Mouse (Mus musculus) E14TG2a.4 (cell line): ENCODE results near the gene Psg22.
A peak's percentile ranks its signal among the peaks of the same experiment; 100 is the strongest.
"Not testable (repeated sequence)": the region's sequence is repeated elsewhere in the genome, so short reads cannot be mapped to it uniquely, and the experiment has no call there.

Source experiments
- H3K27me3 ChIP-seq: 2 replicates; pipeline ENCODE4 v1.6.1; 2014; ENCODE audit warnings: low read length, control low read depth; ENCODE audit not compliant: insufficient read depth
- H3K36me3 ChIP-seq: 2 replicates; pipeline ENCODE4 v1.6.1; 2014; ENCODE audit warnings: low read length, control low read depth; ENCODE audit not compliant: insufficient read depth
- H3K4me1 ChIP-seq: replicated peaks from 2 replicates; pipeline ENCODE4 v1.6.1; 2014; ENCODE audit warnings: low read depth, low read length, control low read depth
- H3K4me3 ChIP-seq: replicated peaks from 2 replicates; pipeline ENCODE4 v1.5.1; 2014; ENCODE audit warnings: mild to moderate bottlenecking, low read length
- H3K9me3 ChIP-seq: 2 replicates; pipeline ENCODE4 v1.6.1; 2014; ENCODE audit warnings: low read length, control low read depth
- CTCF ChIP-seq: conservative IDR thresholded peaks from 2 replicates; pipeline ENCODE4 v1.5.1; 2014; ENCODE audit warnings: low read length
- NANOG ChIP-seq: IDR thresholded peaks from 2 replicates; pipeline ENCODE4 v1.6.1; 2014; ENCODE audit warnings: borderline replicate concordance, low read length, mixed read lengths
- POU5F1 ChIP-seq: IDR thresholded peaks from 2 replicates; pipeline ENCODE4 v1.6.1; 2014; ENCODE audit warnings: low read length, borderline replicate concordance

Gene Psg22

DNA sequence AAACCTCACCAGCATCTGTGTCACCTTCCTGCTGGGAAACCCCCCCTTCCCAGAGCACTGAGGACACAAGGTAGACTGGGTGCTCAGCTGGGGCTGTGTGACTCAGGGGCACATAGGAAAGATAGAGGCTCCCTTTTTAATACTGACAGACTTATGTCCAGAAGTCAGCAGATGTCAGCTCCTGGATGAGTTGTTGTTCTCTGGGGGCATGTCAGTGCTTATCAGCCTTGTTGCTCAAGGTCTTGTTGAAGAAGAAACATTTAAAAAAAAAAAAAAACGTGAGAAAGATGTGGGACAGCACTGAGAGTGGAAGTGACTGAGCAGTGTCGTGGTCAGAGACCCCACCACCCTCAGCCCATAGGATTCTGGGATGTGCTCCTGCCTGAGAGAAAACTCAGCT, at the start of gene Psg22:
Psg22 (plus strand) TSS at position 301 of the 400 bp plus-strand sequence.
- H3K4me1 ChIP-seq: no peaks in the 10 kb centered on the region
- no peaks in the 10 kb centered on the region for H3K9me3 ChIP-seq
- H3K36me3 ChIP-seq: no peaks in the 10 kb centered on the region
- no peaks in the 10 kb centered on the region for H3K27me3 ChIP-seq
- TF ChIP-seq CTCF (no peak), NANOG (no peak), POU5F1 (no peak)
- H3K4me3 ChIP-seq: no peak within 1 kb of the TSS

DNA sequence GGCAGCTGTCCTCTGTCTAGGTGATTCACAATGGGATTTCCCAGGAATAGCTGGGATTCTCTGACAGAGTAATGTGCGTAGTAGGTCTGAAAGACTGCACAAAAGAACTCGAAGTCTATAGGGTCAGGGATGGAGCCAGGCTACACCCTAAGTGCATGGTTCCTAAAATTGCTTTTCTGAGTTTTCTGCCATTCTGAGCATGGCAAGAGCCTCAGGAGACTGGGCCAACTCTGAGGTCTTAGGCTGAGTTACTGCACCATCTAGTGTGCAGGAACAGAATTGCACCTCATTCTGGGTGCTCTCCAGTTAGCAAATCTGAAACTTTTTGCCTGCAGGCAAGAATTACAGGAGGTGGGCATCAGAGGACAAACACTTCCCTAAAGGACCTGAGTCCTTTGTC, 38.1 kb upstream of the Psg22 start:
- no peaks in the 10 kb centered on the region for H3K9me3 ChIP-seq
- H3K4me1 ChIP-seq: no peaks in the 10 kb centered on the region
- TF ChIP-seq NANOG (no peak), POU5F1 (no peak), CTCF (peak; percentile 76)
- no peaks in the 10 kb centered on the region for H3K36me3 ChIP-seq
- no peak overlapping the region for H3K4me3 ChIP-seq
- no peaks in the 10 kb centered on the region for H3K27me3 ChIP-seq

DNA sequence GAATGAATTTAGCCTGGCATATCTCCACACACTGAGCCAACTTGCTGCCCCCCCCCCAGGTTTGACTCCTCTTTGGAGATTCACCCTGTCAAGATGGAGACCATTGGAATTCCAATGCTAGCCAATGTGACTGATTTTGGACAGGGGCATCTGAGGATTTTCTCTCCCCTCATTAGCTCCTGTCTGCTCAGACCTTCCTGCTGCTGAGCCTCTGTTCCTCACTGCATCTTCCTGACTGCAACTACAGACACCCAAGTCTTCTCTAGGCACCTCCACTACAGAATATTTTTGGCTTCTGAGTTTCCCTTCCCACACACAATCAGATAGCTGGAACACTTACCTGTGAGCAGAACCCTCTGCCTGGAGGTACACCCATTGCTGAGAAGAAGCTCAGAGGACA, 32.3 kb upstream of the Psg22 start:
- Histone ChIP-seq H3K9me3 (no peaks in the 10 kb centered on the region), H3K4me1 (no peaks in the 10 kb centered on the region), H3K27me3 (no peaks in the 10 kb centered on the region), H3K36me3 (no peaks in the 10 kb centered on the region), H3K4me3 (no peak overlapping the region)
- TF ChIP-seq CTCF: no peak
- TF ChIP-seq NANOG: no peak
- no peak for TF ChIP-seq POU5F1

DNA sequence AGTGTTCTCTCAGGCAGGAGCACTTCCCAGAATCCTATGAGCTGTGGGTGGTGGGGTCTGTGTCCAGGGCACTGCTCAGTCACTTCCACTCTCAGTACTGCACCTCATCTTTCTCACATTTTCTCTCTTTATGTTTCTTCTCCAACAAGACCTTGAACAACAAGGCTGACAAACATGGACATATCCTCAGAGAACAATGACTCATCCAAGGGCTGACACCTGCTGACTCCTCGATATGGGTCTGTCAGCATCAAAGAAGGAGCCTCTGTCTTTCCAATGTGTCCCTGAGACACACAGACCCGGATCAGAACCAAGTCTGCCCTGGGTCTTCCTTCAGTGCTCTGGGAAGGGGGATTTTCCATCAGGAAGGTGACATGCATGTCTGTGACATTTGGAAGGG, 31.8 kb upstream of the Psg22 start, which contains the start of gene Psg20:
Psg20 (minus strand) TSS at position 101 of the 400 bp plus-strand sequence.
- Histone ChIP-seq H3K27me3 (no peaks in the 10 kb centered on the region), H3K4me3 (no peak within 1 kb of the TSS), H3K9me3 (no peaks in the 10 kb centered on the region), H3K36me3 (no peaks in the 10 kb centered on the region), H3K4me1 (no peaks in the 10 kb centered on the region)
- TF ChIP-seq POU5F1: no peak
- TF ChIP-seq NANOG: no peak
- TF ChIP-seq CTCF: no peak

DNA sequence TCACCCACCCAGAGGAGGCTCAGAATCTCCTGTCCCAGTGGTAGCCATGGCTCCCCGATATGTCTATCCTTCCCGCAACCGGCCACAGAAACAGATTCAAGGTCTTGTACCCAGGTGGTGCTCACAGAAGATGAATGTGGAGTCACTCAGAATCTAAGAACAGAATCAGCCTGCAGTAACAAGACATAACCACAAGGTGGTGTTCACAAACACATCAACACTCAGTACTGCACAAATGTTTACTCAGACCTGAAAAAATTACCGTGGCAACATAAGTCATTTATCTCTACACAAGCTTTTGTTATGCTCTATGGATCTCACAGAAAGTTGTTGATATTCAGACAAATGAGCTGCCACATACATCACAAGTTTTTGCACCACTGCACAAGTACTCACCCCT, 7.6 kb upstream of the Psg22 start:
- H3K4me1 ChIP-seq, H3K36me3 ChIP-seq, H3K27me3 ChIP-seq, H3K4me3 ChIP-seq: not testable (repeated sequence)
- peaks cover 10% of the 10 kb centered on the region; the same call in 1 of the 2 replicates for H3K9me3 ChIP-seq

DNA sequence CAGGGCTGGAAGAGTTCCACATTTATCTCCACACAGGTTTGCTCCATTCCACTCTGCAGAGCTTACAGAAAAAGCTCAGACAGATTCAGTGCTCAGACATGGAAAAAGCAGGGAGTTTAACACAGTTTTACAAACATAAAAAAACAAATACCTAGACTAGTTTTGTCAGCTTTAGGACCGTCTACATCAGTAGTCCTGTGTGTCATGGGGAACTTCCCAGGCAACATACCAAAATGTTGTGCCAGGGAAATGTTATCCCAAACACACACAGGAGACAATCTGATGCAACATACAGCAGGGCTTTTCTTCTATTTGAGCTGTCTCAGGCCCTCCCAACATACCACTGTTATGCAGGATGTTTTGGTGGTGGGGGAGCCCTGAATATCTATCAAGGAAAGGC, 7.0 kb upstream of the Psg22 start:
- Histone ChIP-seq H3K4me3 (no peak overlapping the region), H3K36me3 (no peaks in the 10 kb centered on the region), H3K27me3 (no peaks in the 10 kb centered on the region), H3K4me1 (no peaks in the 10 kb centered on the region), H3K9me3 (peaks cover 10% of the 10 kb centered on the region; the same call in 1 of the 2 replicates)
- no peak for TF ChIP-seq CTCF
- TF ChIP-seq NANOG: no peak
- TF ChIP-seq POU5F1: no peak

DNA sequence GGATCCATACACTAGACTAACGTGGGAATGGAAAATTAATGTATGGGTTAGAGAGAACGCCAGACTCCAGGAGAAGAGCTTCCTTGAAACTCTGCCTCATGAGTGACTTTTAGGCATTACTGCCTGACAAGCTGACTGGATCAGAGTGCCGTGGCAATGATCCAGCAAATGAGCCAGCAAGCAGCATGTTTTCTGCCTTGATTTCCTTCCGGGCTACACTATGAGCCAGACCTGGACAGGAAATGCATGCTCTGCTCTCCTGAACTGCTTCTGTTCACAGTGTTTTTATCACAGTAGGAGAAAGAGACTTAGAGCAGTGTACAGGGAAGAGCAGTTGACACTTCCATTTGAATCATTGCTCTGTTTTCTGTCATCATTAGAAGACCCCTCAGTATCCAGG, 2.3 kb upstream of the Psg22 start:
- Histone ChIP-seq H3K27me3 (no peaks in the 10 kb centered on the region), H3K9me3 (no peaks in the 10 kb centered on the region), H3K4me3 (no peak overlapping the region), H3K4me1 (no peaks in the 10 kb centered on the region), H3K36me3 (no peaks in the 10 kb centered on the region)
- no peak for TF ChIP-seq POU5F1
- TF ChIP-seq CTCF: no peak
- no peak for TF ChIP-seq NANOG

DNA sequence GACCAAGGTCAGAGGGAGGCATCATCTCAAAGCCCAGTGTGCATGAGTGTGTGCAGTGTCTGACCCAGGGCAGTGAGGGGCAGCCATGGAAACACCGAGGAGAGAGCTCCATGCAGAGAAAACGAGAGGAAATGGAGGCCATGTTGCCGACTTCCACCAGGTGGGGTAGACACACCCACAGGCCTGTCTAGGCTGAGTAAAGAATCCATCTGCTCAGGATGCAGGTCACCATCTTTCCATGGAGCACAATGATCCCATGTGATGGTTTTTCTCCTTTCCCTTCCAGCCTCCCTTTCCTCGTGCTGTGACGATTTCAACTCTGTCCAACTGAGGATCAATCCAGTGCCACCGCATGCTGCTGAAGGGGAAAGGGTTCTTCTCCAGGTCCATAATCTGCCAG, 6.1 kb downstream of the Psg22 start:
- Histone ChIP-seq H3K4me3 (no peak overlapping the region), H3K9me3 (peaks cover 9% of the 10 kb centered on the region), H3K36me3 (no peaks in the 10 kb centered on the region), H3K27me3 (no peaks in the 10 kb centered on the region), H3K4me1 (no peaks in the 10 kb centered on the region)
- TF ChIP-seq POU5F1: no peak
- TF ChIP-seq CTCF: no peak
- no peak for TF ChIP-seq NANOG

DNA sequence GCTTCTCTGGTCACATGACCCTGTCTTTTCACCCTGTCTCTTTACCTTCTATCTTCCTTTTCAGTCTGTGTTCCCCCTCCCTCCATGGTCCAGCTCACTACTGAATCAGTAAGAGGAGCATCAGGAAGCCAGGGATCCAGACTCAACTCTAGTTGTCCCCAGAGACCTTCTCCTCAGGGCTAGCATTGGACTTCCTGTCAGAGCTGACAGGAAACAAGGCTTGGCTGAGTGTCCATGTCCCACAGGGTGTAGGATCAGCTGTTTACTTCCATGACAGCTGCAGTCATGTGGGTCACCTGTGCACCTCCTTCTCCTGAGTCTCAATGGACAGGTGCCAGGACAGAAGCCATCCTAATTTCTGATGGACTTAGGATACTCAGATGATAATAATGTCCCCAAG, 8.0 kb downstream of the Psg22 start:
- H3K27me3 ChIP-seq, H3K4me3 ChIP-seq, H3K36me3 ChIP-seq, H3K4me1 ChIP-seq: not testable (repeated sequence)
- peaks cover 27% of the 10 kb centered on the region for H3K9me3 ChIP-seq

DNA sequence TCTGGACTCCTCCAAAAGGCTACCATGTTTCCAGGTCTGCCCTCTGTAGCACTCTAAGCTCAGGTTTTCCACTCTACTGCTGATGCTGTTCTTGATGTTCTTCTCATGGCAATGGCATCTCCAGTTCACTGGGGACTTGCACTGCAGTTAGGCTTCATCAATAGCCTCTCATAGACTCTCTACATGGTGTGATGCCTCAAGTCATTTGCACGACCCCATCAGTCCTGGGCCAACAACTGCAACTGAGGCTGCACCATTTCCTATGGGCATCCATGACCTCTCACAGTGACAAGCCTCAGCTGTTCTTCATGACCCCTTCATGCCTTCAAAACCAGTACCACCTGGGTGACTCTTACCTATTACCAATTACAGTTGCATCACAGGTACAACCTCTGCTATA, 10.5 kb downstream of the Psg22 start:
- peaks cover 52% of the 10 kb centered on the region for H3K9me3 ChIP-seq
- H3K27me3 ChIP-seq: no peaks in the 10 kb centered on the region
- TF ChIP-seq NANOG (no peak), CTCF (no peak), POU5F1 (no peak)
- no peak overlapping the region for H3K4me3 ChIP-seq
- H3K4me1 ChIP-seq: no peaks in the 10 kb centered on the region
- H3K36me3 ChIP-seq: no peaks in the 10 kb centered on the region
